Mouse (Mus musculus) thymus, adult 2 months (tissue): Measurements from ENCODE around the gene Capn1.

Experiments
- CTCF ChIP-seq: fragments of 200-500 bp; IDR thresholded peaks from 2 replicates; pipeline ENCODE4 v1.5.1; 2012; ENCODE audit warnings: mild to moderate bottlenecking, control low read depth, low read length, moderate library complexity, borderline replicate concordance; ENCODE audit not compliant: control insufficient read depth, poor library complexity, insufficient read depth; ENCODE audit errors: extremely low read depth
- POLR2A ChIP-seq: fragments of 200-500 bp; IDR thresholded peaks from 2 replicates; pipeline ENCODE4 v1.6.1; 2012; ENCODE audit warnings: mild to moderate bottlenecking, low read length, control low read depth, moderate library complexity; ENCODE audit not compliant: control insufficient read depth, poor library complexity, insufficient read depth; ENCODE audit errors: extremely low read depth

GRCm38 (mm10) chr19:6028991-6029390 lies 13.3 kb upstream of the Capn1 start:
- TF ChIP-seq CTCF (no peak), POLR2A (no peak)
